Mouse (Mus musculus): ENCODE measurements around the gene Igsf8. TPM values are rescaled to one million over a fixed set of nuclear protein-coding genes. Genes with fewer than 3 reads are reported as not detected.
A peak's percentile ranks its signal among the peaks of the same experiment; 100 is the strongest.

Igsf8 gene
- polyA plus RNA-seq, 1 experiment from 2014 or later: 137 TPM

- 86% methylated on average over 7 of the region's 7 CpGs for WGBS
- H3K9ac ChIP-seq (replicated peaks): no peak overlapping the region
- peak overlapping the region; percentile 46 for H3K4me2 ChIP-seq (replicated peaks)
- peak overlapping the region; percentile 34 for H3K4me3 ChIP-seq
- H3K36me3 ChIP-seq: no peaks in the 10 kb centered on the region
- no peak for ATAC-seq (replicated peaks)
- H3K27me3 ChIP-seq: no peaks in the 10 kb centered on the region; the same call in 1 of the 2 replicates
- no peaks in the 10 kb centered on the region for H3K9me3 ChIP-seq
- peaks cover 32% of the 10 kb centered on the region for H3K4me1 ChIP-seq
- H3K27ac ChIP-seq (replicated peaks): no peak overlapping the region
Observed at GRCm38 (mm10) chr1:172328461-172328860, 67.0 kb downstream of the Igsf8 start.

- peak within 1 kb of the TSS; percentile 34 for H3K4me3 ChIP-seq
- H3K27ac ChIP-seq (replicated peaks): peak within 1 kb of the TSS; percentile 47
- no peaks in the 10 kb centered on the region; the same call in 1 of the 2 replicates for H3K27me3 ChIP-seq
- no peaks in the 10 kb centered on the region for H3K9me3 ChIP-seq
- 10% methylated on average over 9 of the region's 9 CpGs for WGBS
- ATAC-seq (replicated peaks): peak; percentile 88
- H3K9ac ChIP-seq (replicated peaks): peak within 1 kb of the TSS; percentile 37; the same call in 1 of the 2 replicates
- H3K4me1 ChIP-seq: peaks cover 28% of the 10 kb centered on the region
- peak within 1 kb of the TSS; percentile 46 for H3K4me2 ChIP-seq (replicated peaks)
- no peaks in the 10 kb centered on the region for H3K36me3 ChIP-seq
Observed at GRCm38 (mm10) chr1:172329131-172329530, 67.7 kb downstream of the Igsf8 start, which contains the start of gene Kcnj9. Gene Kcnj9 (minus strand): TSS chr1:172329318.

GRCm38 (mm10) chr1:172329616-172330015 is 68.2 kb downstream of the Igsf8 start:
- no peaks in the 10 kb centered on the region for H3K36me3 ChIP-seq
- H3K4me2 ChIP-seq (replicated peaks): peak overlapping the region; percentile 46; the same call in 1 of the 2 replicates
- H3K4me3 ChIP-seq: no peak overlapping the region
- peak; percentile 9; the same call in 1 of the 2 replicates for ATAC-seq (replicated peaks)
- H3K9me3 ChIP-seq: no peaks in the 10 kb centered on the region
- peak overlapping the region; percentile 47 for H3K27ac ChIP-seq (replicated peaks)
- 78% methylated on average over 6 of the region's 6 CpGs for WGBS
- 0 out of 2 replicates have a peak overlapping the region, but pooled peaks have one; percentile 37 for H3K9ac ChIP-seq (replicated peaks)
- H3K27me3 ChIP-seq: no peaks in the 10 kb centered on the region; the same call in 1 of the 2 replicates
- peaks cover 24% of the 10 kb centered on the region for H3K4me1 ChIP-seq

GRCm38 (mm10) chr1:172331422-172331947 is 70.0 kb downstream of the Igsf8 start:
- H3K9me3 ChIP-seq: no peaks in the 10 kb centered on the region
- H3K27me3 ChIP-seq: no peaks in the 10 kb centered on the region
- H3K9ac ChIP-seq (replicated peaks): no peak overlapping the region
- ATAC-seq (replicated peaks): no peak
- H3K27ac ChIP-seq (replicated peaks): no peak overlapping the region
- WGBS: 54% methylated on average over 8 of the region's 8 CpGs
- no peak overlapping the region for H3K4me2 ChIP-seq (replicated peaks)
- no peaks in the 10 kb centered on the region for H3K36me3 ChIP-seq
- H3K4me3 ChIP-seq: no peak overlapping the region
- peaks cover 16% of the 10 kb centered on the region for H3K4me1 ChIP-seq

- no peak overlapping the region for H3K9ac ChIP-seq (replicated peaks)
- H3K27ac ChIP-seq (replicated peaks): no peak overlapping the region
- peaks cover 14% of the 10 kb centered on the region for H3K4me1 ChIP-seq
- H3K4me2 ChIP-seq (replicated peaks): no peak overlapping the region
- H3K36me3 ChIP-seq: no peaks in the 10 kb centered on the region
- H3K27me3 ChIP-seq: no peaks in the 10 kb centered on the region
- no peak overlapping the region for H3K4me3 ChIP-seq
- no peaks in the 10 kb centered on the region for H3K9me3 ChIP-seq
- 89% methylated on average over 2 of the region's 2 CpGs for WGBS
- no peak for ATAC-seq (replicated peaks)
Observed at GRCm38 (mm10) chr1:172332925-172333324, 71.5 kb downstream of the Igsf8 start.

- Histone ChIP-seq H3K36me3 (no peaks in the 10 kb centered on the region), H3K9ac (replicated peaks) (no peak overlapping the region), H3K4me2 (replicated peaks) (no peak overlapping the region), H3K9me3 (no peaks in the 10 kb centered on the region), H3K4me3 (no peak overlapping the region), H3K4me1 (peaks cover 13% of the 10 kb centered on the region), H3K27me3 (no peaks in the 10 kb centered on the region), H3K27ac (replicated peaks) (no peak overlapping the region)
- 19% methylated on average over 3 of the region's 3 CpGs for WGBS
- no peak for ATAC-seq (replicated peaks)
Observed at GRCm38 (mm10) chr1:172333512-172333911, 72.1 kb downstream of the Igsf8 start.

- 88% methylated on average over 15 of the region's 15 CpGs for WGBS
- H3K4me3 ChIP-seq: no peak overlapping the region
- H3K9me3 ChIP-seq: no peaks in the 10 kb centered on the region
- no peak overlapping the region for H3K9ac ChIP-seq (replicated peaks)
- peaks cover 7% of the 10 kb centered on the region for H3K4me1 ChIP-seq
- H3K27me3 ChIP-seq: no peaks in the 10 kb centered on the region
- no peak overlapping the region for H3K4me2 ChIP-seq (replicated peaks)
- no peaks in the 10 kb centered on the region for H3K36me3 ChIP-seq
- H3K27ac ChIP-seq (replicated peaks): no peak overlapping the region
- ATAC-seq (replicated peaks): no peak
Observed at GRCm38 (mm10) chr1:172335804-172336203, 74.4 kb downstream of the Igsf8 start.

- Histone ChIP-seq H3K9ac (replicated peaks) (no peak overlapping the region), H3K36me3 (no peaks in the 10 kb centered on the region)
- WGBS: 21% methylated on average over 2 of the region's 2 CpGs
Observed at GRCm38 (mm10) chr1:172337411-172338185, 76.2 kb downstream of the Igsf8 start.

GRCm38 (mm10) chr1:172340729-172341321 is 79.4 kb downstream of the Igsf8 start, which contains the start of gene Kcnj10:
Gene Kcnj10 (plus strand): TSS chr1:172341210.
- H3K4me1 ChIP-seq: peaks cover 26% of the 10 kb centered on the region
- H3K4me3 ChIP-seq: peak within 1 kb of the TSS; percentile 57
- peak within 1 kb of the TSS; percentile 73 for H3K4me2 ChIP-seq (replicated peaks)
- no peaks in the 10 kb centered on the region for H3K27me3 ChIP-seq
- no peaks in the 10 kb centered on the region for H3K36me3 ChIP-seq
- peak within 1 kb of the TSS; percentile 48 for H3K9ac ChIP-seq (replicated peaks)
- WGBS: 1% methylated on average over 38 of the region's 38 CpGs
- H3K9me3 ChIP-seq: no peaks in the 10 kb centered on the region
- peak; percentile 94 for ATAC-seq (replicated peaks)
- peak within 1 kb of the TSS; percentile 78 for H3K27ac ChIP-seq (replicated peaks)

More at GRCm38 (mm10) chr1:172337411-172338185, 76.2 kb downstream of the Igsf8 start:
- no peak for ATAC-seq (replicated peaks)
- H3K4me2 ChIP-seq (replicated peaks): no peak overlapping the region
- peaks cover 17% of the 10 kb centered on the region for H3K4me1 ChIP-seq
- H3K27ac ChIP-seq (replicated peaks): no peak overlapping the region
- no peaks in the 10 kb centered on the region for H3K27me3 ChIP-seq
- no peak overlapping the region for H3K4me3 ChIP-seq
- no peaks in the 10 kb centered on the region for H3K9me3 ChIP-seq

- H3K27me3 ChIP-seq: no peaks in the 10 kb centered on the region
- H3K4me1 ChIP-seq: peaks cover 26% of the 10 kb centered on the region
- H3K4me3 ChIP-seq: peak overlapping the region; percentile 57
- peak; percentile 6; the same call in 1 of the 2 replicates for ATAC-seq (replicated peaks)
- H3K9me3 ChIP-seq: no peaks in the 10 kb centered on the region
- peak overlapping the region; percentile 73 for H3K4me2 ChIP-seq (replicated peaks)
- WGBS: 16% methylated on average over 10 of the region's 10 CpGs
- H3K9ac ChIP-seq (replicated peaks): peak overlapping the region; percentile 48
- no peaks in the 10 kb centered on the region for H3K36me3 ChIP-seq
- H3K27ac ChIP-seq (replicated peaks): peak overlapping the region; percentile 72
Observed at GRCm38 (mm10) chr1:172341386-172341785, 79.9 kb downstream of the Igsf8 start.

- peak overlapping the region; percentile 57 for H3K4me3 ChIP-seq
- peak overlapping the region; percentile 73 for H3K4me2 ChIP-seq (replicated peaks)
- no peaks in the 10 kb centered on the region for H3K36me3 ChIP-seq
- ATAC-seq (replicated peaks): peak; percentile 66
- H3K9me3 ChIP-seq: no peaks in the 10 kb centered on the region
- 0 out of 2 replicates have a peak overlapping the region, but pooled peaks have one; percentile 11 for H3K9ac ChIP-seq (replicated peaks)
- peak overlapping the region; percentile 72 for H3K27ac ChIP-seq (replicated peaks)
- 41% methylated on average over 3 of the region's 3 CpGs for WGBS
- no peaks in the 10 kb centered on the region for H3K27me3 ChIP-seq
- peaks cover 26% of the 10 kb centered on the region for H3K4me1 ChIP-seq
Observed at GRCm38 (mm10) chr1:172342729-172343128, 81.3 kb downstream of the Igsf8 start.

GRCm38 (mm10) chr1:172343914-172344313 is 82.5 kb downstream of the Igsf8 start:
- no peak for ATAC-seq (replicated peaks)
- WGBS: 21% methylated on average over 3 of the region's 3 CpGs

More at GRCm38 (mm10) chr1:172343914-172344313, 82.5 kb downstream of the Igsf8 start:
- no peaks in the 10 kb centered on the region for H3K36me3 ChIP-seq
- peak overlapping the region; percentile 73; the same call in 1 of the 2 replicates for H3K4me2 ChIP-seq (replicated peaks)
- H3K4me3 ChIP-seq: no peak overlapping the region
- no peaks in the 10 kb centered on the region for H3K27me3 ChIP-seq
- H3K9ac ChIP-seq (replicated peaks): no peak overlapping the region
- no peaks in the 10 kb centered on the region for H3K9me3 ChIP-seq
- peak overlapping the region; percentile 72; the same call in 1 of the 2 replicates for H3K27ac ChIP-seq (replicated peaks)
- H3K4me1 ChIP-seq: peaks cover 26% of the 10 kb centered on the region
